Mouse (Mus musculus) forebrain, embryonic 10.5 days (tissue): ENCODE results near the gene Clic5. TPM values are rescaled to one million over a fixed set of nuclear protein-coding genes. Genes with fewer than 3 reads are reported as not detected.

Experiments used
- DNase-seq: peaks from one replicate; pipeline ENCODE4 v3.0.0-alpha.2; 2017; ENCODE audit warnings: low spot score; ENCODE audit errors: extremely low spot score
- H3K27ac ChIP-seq: fragments of 300-500 bp; sonication (generic); 2 replicates; pipeline ENCODE4 v1.5.1; 2016; ENCODE audit warnings: mild to moderate bottlenecking
- H3K27me3 ChIP-seq: fragments of 300-500 bp; sonication (generic); 2 replicates; pipeline ENCODE4 v1.6.1; 2016; ENCODE audit warnings: mild to moderate bottlenecking; ENCODE audit not compliant: poor library complexity, severe bottlenecking
- H3K36me3 ChIP-seq: fragments of 300-500 bp; sonication (generic); replicated peaks from 2 replicates; pipeline ENCODE4 v1.6.1; 2016; ENCODE audit warnings: mild to moderate bottlenecking, moderate library complexity
- H3K4me1 ChIP-seq: fragments of 300-500 bp; sonication (generic); 2 replicates; pipeline ENCODE4 v1.6.1; 2016
- H3K4me3 ChIP-seq: fragments of 300-500 bp; sonication (generic); 2 replicates; pipeline ENCODE4 v1.5.1; 2016; ENCODE audit warnings: mild to moderate bottlenecking, moderate library complexity
- H3K9me3 ChIP-seq: fragments of 300-500 bp; sonication (generic); 2 replicates; pipeline ENCODE4 v1.6.1; 2016; ENCODE audit warnings: mild to moderate bottlenecking, moderate library complexity
- WGBS: fragments of 180-500 bp; shearing (Covaris S2); methylation state at CpG from one replicate; pipeline ENCODE4 v1.1.7; 2016; 5-methylcytosine and 5-hydroxymethylcytosine counted together
- polyA plus RNA-seq: library from polyadenylated mRNA; unstranded; fragments of >200 nt; fragmentation: Nextera tagmentation; extraction: Ambion mirVana; gene quantifications from 2 replicates; pipeline ENCODE4 v1.2.1, GENCODE M21; 2016

The Clic5 gene
- polyA plus RNA-seq, 1 experiment from 2014 or later, result 0.12 TPM

DNA sequence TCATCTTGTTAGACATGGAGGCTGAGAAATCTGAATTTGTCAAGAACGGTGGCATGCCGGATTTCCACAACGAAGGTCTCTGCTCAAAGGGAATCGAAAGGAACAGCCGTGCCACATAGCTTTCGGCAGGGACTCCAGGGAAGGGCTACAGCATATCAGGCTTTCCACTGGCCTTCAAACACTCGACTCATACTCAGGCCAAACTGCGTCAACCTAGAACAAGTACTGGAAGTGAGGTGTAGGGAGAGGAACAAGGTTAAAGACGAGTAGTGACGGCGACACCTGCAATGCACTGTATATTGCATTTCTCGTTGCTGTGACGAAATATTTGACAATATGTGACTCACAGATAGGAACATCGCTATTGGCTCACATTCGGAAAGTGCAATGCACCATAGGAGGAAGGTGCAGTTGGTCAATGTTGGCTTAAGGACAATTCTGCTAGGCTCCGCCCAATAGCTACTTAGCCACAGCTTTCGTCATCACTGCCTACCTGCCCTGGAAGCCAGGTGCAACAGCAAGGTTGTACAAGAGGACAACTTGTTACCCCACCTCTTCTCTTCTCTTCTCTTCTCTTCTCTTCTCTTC lies 112.9 kb downstream of the Clic5 start:
- Histone ChIP-seq H3K4me1 (peaks cover 19% of the 10 kb centered on the region), H3K27ac (peak overlapping the region; percentile 56; the same call in 1 of the 2 replicates), H3K4me3 (no peak overlapping the region), H3K9me3 (no peaks in the 10 kb centered on the region), H3K36me3 (no peaks in the 10 kb centered on the region), H3K27me3 (no peaks in the 10 kb centered on the region)
- WGBS, result 92% methylated on average over 17 of the region's 17 CpGs
- no peak for DNase-seq

DNA sequence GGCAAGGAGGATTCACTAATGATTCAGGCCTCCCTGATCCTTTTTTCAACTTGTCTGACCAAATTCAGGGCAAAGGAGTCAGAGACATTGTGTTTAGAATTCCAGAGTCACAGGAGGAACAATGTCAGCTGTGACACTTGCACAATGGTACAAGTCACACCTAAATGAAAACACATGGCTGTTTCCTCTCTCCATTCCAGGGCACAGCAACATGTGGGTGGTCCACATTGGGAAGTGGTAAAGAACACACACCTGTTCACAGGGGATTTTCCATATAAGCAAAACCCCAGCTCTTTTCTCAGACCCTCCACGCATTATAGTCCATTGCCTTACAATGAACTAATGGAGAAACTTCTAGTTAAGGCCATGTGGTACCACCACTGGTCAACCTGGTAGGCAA lies 115.7 kb downstream of the Clic5 start:
- Histone ChIP-seq H3K9me3 (no peaks in the 10 kb centered on the region), H3K27ac (no peak overlapping the region), H3K4me3 (no peak overlapping the region), H3K27me3 (no peaks in the 10 kb centered on the region), H3K4me1 (peaks cover 19% of the 10 kb centered on the region), H3K36me3 (no peaks in the 10 kb centered on the region)
- 91% methylated on average over 1 of the region's 1 CpGs for WGBS
- DNase-seq, result no peak

DNA sequence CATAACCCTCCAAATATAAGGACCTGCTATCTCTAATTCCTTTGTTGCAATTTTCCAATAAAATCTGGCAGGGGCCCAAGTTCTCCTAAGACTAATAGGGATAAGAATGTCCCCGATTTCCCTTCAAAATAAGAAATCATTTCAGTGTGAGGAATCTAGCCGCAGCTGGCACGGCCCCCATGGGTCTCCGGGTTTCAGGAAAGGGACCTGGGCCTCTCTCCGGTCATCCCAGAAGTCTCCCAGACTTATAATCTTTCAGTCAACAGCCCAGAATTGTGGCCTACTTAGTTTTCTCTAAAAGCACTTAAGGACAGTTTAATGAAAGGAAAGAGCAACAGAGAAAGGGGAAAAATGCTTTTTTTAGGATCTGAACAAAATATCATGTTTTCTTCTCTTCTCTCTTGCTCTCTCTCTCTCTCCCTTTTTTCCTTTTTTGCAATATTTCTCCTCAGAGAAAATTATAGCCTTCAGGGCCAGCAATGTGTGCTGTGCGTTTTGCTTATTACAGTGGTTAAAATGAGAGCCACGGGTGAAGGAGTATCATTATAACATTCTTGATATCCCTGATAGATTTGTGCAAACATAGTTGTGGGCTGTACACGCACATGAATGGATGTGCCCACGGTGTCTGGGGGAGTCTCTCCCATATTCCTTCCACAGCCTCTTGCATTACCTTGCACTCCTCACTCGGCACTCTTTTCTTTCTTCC lies 121.7 kb downstream of the Clic5 start:
- Histone ChIP-seq H3K27me3 (no peaks in the 10 kb centered on the region), H3K9me3 (no peaks in the 10 kb centered on the region), H3K4me1 (no peaks in the 10 kb centered on the region), H3K4me3 (no peak overlapping the region), H3K27ac (no peak overlapping the region), H3K36me3 (no peaks in the 10 kb centered on the region)
- WGBS, result 88% methylated on average over 10 of the region's 10 CpGs
- no peak for DNase-seq

DNA sequence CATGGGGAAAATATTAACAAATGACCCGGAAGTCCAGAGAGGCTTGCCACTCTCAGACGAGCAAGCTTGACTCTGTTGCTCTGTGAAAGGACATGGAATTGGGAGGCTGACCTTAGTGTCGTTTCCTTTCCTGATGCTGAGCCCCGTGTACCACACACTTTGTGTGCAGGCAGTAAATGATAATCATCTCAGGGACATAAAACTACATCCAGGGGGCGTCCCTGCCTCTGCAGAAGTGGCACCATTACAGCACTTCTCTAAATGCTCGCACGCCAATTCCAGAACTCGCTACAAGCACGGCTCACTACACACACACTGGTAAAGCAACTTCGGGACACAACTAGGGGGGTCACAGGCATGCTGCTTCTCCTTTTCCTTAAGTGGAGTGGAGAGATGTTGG lies 136.9 kb downstream of the Clic5 start:
- peaks cover 17% of the 10 kb centered on the region for H3K4me1 ChIP-seq
- WGBS, result 86% methylated on average over 10 of the region's 10 CpGs
- H3K27ac ChIP-seq, result no peak overlapping the region
- no peak overlapping the region for H3K4me3 ChIP-seq
- H3K9me3 ChIP-seq, result no peaks in the 10 kb centered on the region
- no peaks in the 10 kb centered on the region for H3K36me3 ChIP-seq
- no peaks in the 10 kb centered on the region for H3K27me3 ChIP-seq
- no peak for DNase-seq

DNA sequence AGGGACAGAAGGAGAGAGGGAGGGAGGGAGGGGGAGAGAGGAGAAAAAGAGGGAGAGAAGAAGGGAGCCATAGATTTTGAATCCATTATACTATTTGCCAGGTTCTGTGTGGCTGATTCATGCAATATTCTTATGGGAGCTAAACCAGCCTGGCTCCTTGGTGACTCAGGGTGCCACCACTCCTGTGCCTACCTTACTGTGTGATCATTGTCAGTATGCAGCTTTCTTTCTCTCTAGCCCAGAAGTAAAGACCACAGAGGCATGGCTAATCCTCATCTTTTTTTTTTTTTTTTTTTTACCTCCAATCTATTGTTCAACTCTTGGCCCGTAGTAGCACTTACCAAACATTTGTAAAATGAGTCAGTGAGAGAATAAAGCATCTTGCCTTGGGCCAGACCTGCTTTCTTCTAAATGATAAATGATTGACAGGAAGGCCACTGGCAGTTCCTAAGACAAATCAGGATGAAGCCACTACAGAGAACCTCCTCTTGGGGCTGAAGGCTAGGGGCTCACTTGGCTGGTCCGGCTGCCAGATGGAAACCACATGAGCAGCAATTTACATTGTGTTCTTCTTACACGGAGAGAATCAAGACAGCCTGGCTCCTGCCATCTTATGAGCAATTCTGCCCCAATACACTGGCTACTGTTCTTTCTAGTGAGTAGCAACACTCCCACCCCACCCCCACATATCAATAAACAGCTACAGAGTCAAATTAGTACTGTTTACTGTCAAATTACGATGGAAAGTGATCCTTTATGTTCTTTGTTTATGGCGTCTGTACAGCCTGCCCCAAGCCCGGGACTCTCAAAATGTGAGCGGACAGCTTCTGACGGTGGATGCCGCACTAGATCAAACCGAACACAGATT lies 139.1 kb downstream of the Clic5 start:
- Histone ChIP-seq H3K27ac (no peak overlapping the region), H3K4me3 (no peak overlapping the region), H3K27me3 (no peaks in the 10 kb centered on the region), H3K9me3 (no peaks in the 10 kb centered on the region), H3K4me1 (peaks cover 12% of the 10 kb centered on the region), H3K36me3 (no peaks in the 10 kb centered on the region)
- DNase-seq, result no peak
- 73% methylated on average over 10 of the region's 10 CpGs for WGBS

DNA sequence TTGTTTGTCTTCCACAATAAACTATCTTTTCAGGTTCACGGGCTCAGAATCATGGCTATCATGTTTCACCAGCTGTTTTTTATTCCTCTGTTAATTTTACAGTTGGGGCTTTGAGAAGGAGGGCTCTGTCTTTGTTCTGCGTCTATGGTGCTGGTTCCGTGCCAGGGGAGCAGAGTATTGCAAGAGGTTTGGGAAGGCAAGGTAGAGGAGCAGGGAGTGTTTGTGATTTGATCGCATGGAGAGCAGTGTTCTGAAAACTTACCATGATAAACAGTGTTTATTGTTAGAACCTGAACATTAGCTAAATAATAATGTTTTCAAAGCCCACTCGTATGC lies 139.7 kb downstream of the Clic5 start:
- DNase-seq, result no peak
- Histone ChIP-seq H3K27me3 (no peaks in the 10 kb centered on the region), H3K4me3 (no peak overlapping the region), H3K27ac (no peak overlapping the region), H3K9me3 (no peaks in the 10 kb centered on the region), H3K36me3 (no peaks in the 10 kb centered on the region), H3K4me1 (peaks cover 12% of the 10 kb centered on the region)
- 87% methylated on average over 5 of the region's 5 CpGs for WGBS

Other genes with a start within 250 kb of the Clic5 start
- 6.9 and 7.0 TPM in 2 replicates for gene Enpp5, start 109.8 kb upstream of the Clic5 start, polyA plus RNA-seq
- 2.9 and 3.5 TPM in 2 replicates for gene Enpp4, start 82.8 kb upstream of the Clic5 start, polyA plus RNA-seq